Mouse (Mus musculus) embryonic facial prominence, embryonic 13.5 days (tissue): ENCODE measurements around the gene Mtnr1a. TPM values are rescaled to one million over a fixed set of nuclear protein-coding genes. Genes with fewer than 3 reads are reported as not detected.
A peak's percentile ranks its signal among the peaks of the same experiment; 100 is the strongest.

Source experiments
- ATAC-seq: fragments of 200-750 bp; cut with Nextera tagmentation; 2 replicates; pipeline ENCODE4 v1.8.0; 2017; ENCODE audit warnings: low read depth; ENCODE audit not compliant: insufficient number of reproducible peaks, insufficient read depth, low FRiP score, low TSS enrichment
- H3K27ac ChIP-seq: fragments of 300-500 bp; sonication (generic); 2 replicates; pipeline ENCODE4 v1.5.1; 2015; ENCODE audit warnings: moderate library complexity, mild to moderate bottlenecking, inconsistent platforms
- H3K27me3 ChIP-seq: fragments of 300-500 bp; sonication (generic); 2 replicates; pipeline ENCODE4 v1.6.1; 2015; ENCODE audit warnings: mild to moderate bottlenecking, inconsistent platforms
- H3K36me3 ChIP-seq: fragments of 300-500 bp; sonication (generic); 2 replicates; pipeline ENCODE4 v1.6.1; 2015; ENCODE audit warnings: mild to moderate bottlenecking, inconsistent platforms
- H3K4me1 ChIP-seq: fragments of 300-500 bp; sonication (generic); 2 replicates; pipeline ENCODE4 v1.6.1; 2015; ENCODE audit warnings: inconsistent platforms
- H3K4me2 ChIP-seq: fragments of 300-500 bp; sonication (generic); 2 replicates; pipeline ENCODE4 v1.6.1; 2015; ENCODE audit warnings: moderate library complexity, mild to moderate bottlenecking, inconsistent platforms
- H3K4me3 ChIP-seq: fragments of 300-500 bp; sonication (generic); 2 replicates; pipeline ENCODE4 v1.5.1; 2015; ENCODE audit warnings: mild to moderate bottlenecking, inconsistent platforms
- H3K9ac ChIP-seq: fragments of 300-500 bp; sonication (generic); 2 replicates; pipeline ENCODE4 v1.6.1; 2015; ENCODE audit warnings: mild to moderate bottlenecking, inconsistent platforms
- H3K9me3 ChIP-seq: fragments of 300-500 bp; sonication (generic); 2 replicates; pipeline ENCODE4 v1.6.1; 2016; ENCODE audit warnings: inconsistent platforms
- WGBS: fragments of 180-500 bp; shearing (Covaris S2); methylation state at CpG from one replicate; pipeline ENCODE4 v1.1.7; 2015; ENCODE audit warnings: mixed read lengths; 5-methylcytosine and 5-hydroxymethylcytosine counted together
- polyA plus RNA-seq: library from polyadenylated mRNA; unstranded; fragments of >200 nt; fragmentation: Nextera tagmentation; extraction: Ambion mirVana; gene quantifications from 2 replicates; pipeline ENCODE4 v1.2.1, GENCODE M21; 2015

Mtnr1a gene
- polyA plus RNA-seq, 1 experiment from 2014 or later = not detected

DNA sequence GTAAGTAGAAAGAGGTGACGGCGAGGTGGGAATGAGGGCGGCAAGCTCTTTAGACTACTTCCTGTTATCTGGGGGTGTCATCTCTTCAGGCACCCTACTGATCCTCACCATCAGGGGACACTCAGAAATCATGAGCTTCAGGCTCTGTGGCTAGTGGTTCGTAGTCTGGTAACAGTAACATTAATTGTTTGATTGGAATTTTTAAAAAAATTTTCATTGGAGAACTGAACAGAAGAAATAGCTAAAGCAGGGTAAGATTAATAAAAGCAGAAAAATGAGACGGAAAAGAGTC is 41.8 kb downstream of the Mtnr1a start:
- Histone ChIP-seq H3K4me1 (peaks cover 17% of the 10 kb centered on the region; the same call in 1 of the 2 replicates), H3K9me3 (no peaks in the 10 kb centered on the region), H3K27me3 (peaks cover 25% of the 10 kb centered on the region), H3K4me2 (peak overlapping the region; percentile 60), H3K36me3 (no peaks in the 10 kb centered on the region), H3K27ac (no peak overlapping the region), H3K9ac (no peak overlapping the region), H3K4me3 (no peak overlapping the region)
- no peak for ATAC-seq
- WGBS = 40% methylated on average over 5 of the region's 5 CpGs

GRCm38 (mm10) chr8:45111820-45112219 is 42.9 kb downstream of the Mtnr1a start:
- no peak for ATAC-seq
- H3K9me3 ChIP-seq = no peaks in the 10 kb centered on the region
- peaks cover 25% of the 10 kb centered on the region for H3K27me3 ChIP-seq
- H3K27ac ChIP-seq = no peak overlapping the region
- no peak overlapping the region for H3K9ac ChIP-seq
- no peak overlapping the region for H3K4me3 ChIP-seq
- WGBS = 80% methylated on average over 5 of the region's 5 CpGs
- peaks cover 17% of the 10 kb centered on the region; the same call in 1 of the 2 replicates for H3K4me1 ChIP-seq
- H3K36me3 ChIP-seq = no peaks in the 10 kb centered on the region
- no peak overlapping the region for H3K4me2 ChIP-seq

DNA sequence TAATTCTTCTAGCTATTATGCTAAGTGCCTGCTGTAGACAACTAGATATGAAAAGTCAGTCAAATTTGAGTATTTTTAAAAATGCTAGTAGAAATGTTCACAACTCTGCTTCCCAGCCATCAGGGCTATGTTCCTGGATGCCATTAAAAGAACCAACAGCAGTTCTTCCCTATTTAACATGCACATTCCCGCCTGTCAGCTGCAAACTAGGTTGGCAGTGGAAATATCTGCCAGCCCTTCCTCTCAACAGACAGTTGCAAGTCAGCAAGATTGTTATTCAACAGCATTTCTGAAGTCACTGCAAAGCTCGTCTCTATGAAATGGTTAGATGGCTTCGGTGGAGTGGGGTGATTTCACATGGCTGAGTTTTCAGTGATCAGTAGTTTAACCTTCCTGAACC is 48.7 kb downstream of the Mtnr1a start:
- H3K4me1 ChIP-seq = no peaks in the 10 kb centered on the region
- H3K9me3 ChIP-seq = no peaks in the 10 kb centered on the region
- H3K9ac ChIP-seq = no peak overlapping the region
- no peak for ATAC-seq
- H3K27ac ChIP-seq = no peak overlapping the region
- no peaks in the 10 kb centered on the region for H3K36me3 ChIP-seq
- H3K27me3 ChIP-seq = no peaks in the 10 kb centered on the region
- 87% methylated on average over 3 of the region's 3 CpGs for WGBS
- H3K4me3 ChIP-seq = no peak overlapping the region
- no peak overlapping the region for H3K4me2 ChIP-seq

- Histone ChIP-seq H3K4me1 (no peaks in the 10 kb centered on the region), H3K27me3 (no peaks in the 10 kb centered on the region), H3K9ac (no peak overlapping the region), H3K4me3 (no peak overlapping the region), H3K36me3 (no peaks in the 10 kb centered on the region), H3K4me2 (no peak overlapping the region), H3K9me3 (no peaks in the 10 kb centered on the region), H3K27ac (no peak overlapping the region)
- no peak for ATAC-seq
- WGBS = 63% methylated on average over 5 of the region's 5 CpGs
These were observed 56.7 kb downstream of the Mtnr1a start for GRCm38 (mm10) chr8:45125680-45126079.

Other genes starting within 250 kb of the Mtnr1a start
- gene Fat1, start 133.7 kb upstream of the Mtnr1a start, polyA plus RNA-seq = 29.3 and 29.7 TPM in 2 replicates
- gene F11, start 192.9 kb downstream of the Mtnr1a start, polyA plus RNA-seq = 0.55 TPM in 1 of 2 replicates, not detected in the other
- gene Klkb1, start 225.7 kb downstream of the Mtnr1a start, polyA plus RNA-seq = 0.04 and 0.23 TPM in 2 replicates
- 0.10 TPM in 1 of 2 replicates, not detected in the other for gene Gm45753, start 239.3 kb downstream of the Mtnr1a start, polyA plus RNA-seq